Mouse (Mus musculus) layer of hippocampus, postnatal 36 days (tissue): ENCODE data around the gene Arl6ip5. TPM values are rescaled to one million over a fixed set of nuclear protein-coding genes. Genes with fewer than 3 reads are reported as not detected.
"Not testable (repeated sequence)": the region's sequence is repeated elsewhere in the genome, so short reads cannot be mapped to it uniquely, and the experiment has no call there.

Experiments
- DNase-seq, 2 experiments: peaks; one replicate each; pipeline ENCODE4 v3.0.0; 2022
- total RNA-seq, 2 experiments: library from RNA; stranded (reverse); gene quantifications; 2 replicates each; pipeline ENCODE4 v1.2.3; 2021

The Arl6ip5 gene
- total RNA-seq, 2 experiments from 2014 or later, result 183 to 191 TPM

DNA sequence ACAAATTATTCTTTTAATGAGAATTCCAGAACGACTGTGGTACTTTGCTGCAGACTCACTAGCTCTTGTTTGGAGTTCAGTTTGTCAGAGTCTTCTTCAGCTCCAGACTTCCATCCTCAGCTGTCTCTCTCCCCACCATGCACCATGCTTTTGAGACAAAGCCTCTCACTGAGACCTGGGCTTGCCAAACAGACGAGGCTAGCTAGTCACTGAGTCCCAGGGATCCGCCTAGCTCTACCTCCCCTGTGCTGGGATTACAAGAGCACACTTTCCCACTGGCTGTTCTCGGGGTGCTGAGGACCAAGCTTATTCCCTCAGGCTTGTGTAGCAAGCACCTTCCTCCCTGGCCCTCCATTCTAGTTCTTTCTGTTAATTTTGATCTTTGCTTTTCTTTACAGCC is 13.1 kb downstream of the Arl6ip5 start:
- DNase-seq, result no peak

DNA sequence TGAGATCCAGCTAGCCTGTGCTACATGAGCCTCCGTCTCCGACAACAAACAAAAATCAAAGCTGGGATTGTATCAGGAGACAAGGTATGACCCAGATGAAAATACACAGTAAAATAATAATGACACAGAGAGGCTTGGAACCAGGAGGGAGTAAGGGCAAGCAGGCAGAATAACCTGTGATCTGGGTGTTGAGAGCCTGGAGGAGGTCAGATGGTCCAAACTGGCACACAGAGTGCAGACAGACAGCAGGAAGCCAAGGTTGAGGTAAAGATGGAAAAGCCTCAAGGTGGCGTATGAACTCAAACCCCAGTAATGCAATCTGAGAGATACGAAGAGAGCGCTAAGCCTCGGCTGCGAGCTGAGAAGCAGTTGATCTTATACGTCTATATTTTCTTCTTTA is 14.0 kb downstream of the Arl6ip5 start:
- no peak for DNase-seq

DNA sequence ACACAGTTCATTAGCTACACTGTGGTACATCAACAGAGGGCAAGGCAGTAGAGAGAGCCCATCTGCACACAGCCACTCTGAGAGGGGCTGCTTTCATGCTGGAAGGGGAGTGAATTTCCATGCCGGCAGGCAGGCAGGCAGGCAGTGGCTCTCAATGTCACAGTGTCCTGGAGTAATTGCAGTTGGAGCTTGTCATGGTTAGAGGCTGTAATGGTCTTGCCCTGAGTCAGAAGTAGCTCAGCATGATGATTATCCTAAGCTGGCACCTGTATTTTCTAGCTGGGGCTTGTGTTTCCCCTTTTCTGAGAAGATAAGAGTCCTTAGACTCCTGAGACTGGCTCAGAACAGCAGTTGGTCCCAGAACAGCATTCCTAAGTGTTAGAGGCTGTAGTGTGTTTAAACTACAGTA is 15.6 kb downstream of the Arl6ip5 start:
- DNase-seq, result no peak

DNA sequence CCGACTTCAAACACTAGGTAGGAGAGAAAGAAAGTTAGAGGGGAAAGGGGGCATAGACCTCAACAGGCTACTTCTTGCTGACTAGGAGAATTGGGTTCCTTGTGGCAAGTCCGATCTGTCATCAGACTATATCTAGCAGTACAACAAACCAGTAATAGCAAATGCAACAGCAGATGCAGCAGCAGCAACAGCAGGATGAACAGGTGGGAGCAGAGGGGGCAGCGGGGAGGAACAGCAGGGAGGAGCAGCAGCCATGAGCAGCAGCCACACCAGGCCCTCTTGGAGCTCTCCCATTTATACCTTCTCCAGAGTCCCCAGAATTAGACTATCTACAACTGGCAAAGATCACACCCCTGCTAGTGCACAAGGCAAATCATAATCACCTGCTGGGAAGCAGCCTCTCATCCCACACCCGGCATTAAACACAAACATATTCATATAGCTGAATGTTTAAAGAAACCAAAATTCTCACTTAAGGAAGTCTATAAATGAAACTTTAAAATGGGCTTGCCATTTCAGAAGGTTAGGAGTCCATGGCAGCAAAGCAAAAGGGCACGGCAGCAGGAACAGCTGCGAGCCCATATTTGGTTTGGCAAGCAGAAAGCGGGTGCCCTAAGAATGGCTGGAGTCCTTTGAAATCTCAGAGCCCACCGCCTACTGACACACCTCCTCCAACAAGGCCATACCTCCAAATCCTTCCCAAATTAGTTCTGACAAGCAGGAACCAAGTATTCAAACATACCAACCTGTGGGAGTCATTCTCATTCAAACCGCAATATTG is 16.8 kb downstream of the Arl6ip5 start:
- no peak for DNase-seq

DNA sequence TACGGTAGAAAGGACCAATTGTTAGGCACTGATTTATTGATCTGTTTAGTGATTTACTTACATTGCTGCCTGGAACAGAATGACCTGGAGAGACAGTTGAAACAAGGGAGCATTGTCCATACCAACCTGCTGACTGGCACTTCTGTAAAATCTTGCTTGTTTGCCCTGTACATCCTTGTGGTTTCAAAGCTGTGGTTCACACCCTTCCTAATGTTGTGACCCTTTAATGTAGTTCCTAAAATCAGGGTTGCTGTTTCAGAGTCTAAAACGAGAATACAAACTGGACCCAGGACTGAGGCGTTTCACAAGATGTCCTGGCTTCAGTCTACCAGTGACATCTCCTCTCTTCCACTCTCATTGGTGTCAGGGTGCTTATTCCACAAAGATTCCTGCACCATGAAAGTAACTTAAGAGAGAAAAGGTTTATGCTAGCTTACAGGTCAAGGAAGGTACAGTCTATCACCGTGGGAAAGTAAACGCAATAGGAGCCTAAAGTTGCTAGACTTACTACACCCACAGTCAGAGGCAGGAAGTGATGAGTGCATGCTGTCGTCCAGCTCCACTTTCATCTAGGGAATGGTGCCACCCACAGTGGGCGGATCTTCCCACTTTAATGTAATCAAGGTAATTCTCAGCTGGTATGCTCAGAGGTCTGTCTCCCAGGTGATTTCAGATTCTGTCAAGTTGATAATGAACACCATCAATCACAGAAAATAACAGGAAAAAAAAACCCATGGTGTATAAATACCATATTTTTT is 24.6 kb downstream of the Arl6ip5 start:
- no peak for DNase-seq

DNA sequence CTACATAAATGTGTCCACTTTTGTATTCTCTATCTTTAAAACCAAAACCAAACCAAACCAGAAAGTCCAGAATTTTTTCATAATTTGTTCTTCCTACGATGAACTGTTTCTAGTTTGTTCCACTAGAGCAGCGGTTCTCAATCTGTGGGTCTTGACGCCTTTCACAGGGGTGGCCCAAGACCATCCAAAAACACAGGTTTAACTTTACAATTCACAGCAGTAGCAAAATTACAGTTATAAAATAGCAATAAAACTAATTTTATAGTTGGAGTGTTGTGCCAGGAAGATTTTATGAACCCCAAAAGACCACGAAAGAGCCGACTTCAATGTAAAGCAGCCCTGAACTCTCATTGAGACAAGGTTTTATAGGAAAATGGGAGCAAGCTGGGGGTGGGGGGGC is 25.6 kb downstream of the Arl6ip5 start:
- no peak for DNase-seq

DNA sequence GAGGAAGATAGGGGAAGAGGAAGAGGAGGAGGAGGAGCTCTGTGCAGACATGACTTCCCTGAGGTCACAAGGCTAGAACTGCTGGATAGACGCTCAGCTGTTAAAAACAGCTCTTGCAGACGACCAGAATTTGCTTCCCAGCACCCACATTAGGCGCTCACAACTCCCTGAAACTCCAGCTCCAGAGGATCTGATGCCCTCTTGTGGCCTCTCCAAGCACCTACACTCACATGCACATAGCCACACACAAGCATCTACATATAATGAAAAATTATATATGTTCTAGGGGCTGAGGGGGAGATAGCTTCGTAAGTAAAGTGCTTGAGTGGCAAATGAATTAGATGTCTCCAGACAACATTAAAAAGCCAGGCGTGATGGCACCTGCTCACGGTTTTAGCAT is 28.9 kb downstream of the Arl6ip5 start:
- no peak for DNase-seq

DNA sequence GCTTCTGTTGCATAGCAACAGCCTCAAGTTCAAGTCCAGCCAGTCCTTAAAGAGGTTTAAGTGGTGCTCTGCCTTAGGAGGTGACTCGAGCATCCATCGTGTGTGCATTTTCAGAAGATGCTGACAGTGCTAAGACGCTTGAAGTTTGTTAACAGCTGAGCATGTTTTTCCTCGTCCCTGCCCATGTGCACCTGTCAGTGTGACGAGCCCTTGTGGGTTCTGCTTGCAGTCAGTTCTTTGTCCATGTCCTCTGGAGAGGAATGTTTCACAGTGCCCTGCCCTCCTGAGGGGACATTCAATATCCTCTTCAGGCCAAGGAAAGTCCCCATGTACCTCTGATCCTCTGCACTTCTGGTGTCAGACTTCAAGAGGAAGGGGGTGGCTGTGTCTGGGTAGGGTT is 29.6 kb downstream of the Arl6ip5 start:
- no peak for DNase-seq

DNA sequence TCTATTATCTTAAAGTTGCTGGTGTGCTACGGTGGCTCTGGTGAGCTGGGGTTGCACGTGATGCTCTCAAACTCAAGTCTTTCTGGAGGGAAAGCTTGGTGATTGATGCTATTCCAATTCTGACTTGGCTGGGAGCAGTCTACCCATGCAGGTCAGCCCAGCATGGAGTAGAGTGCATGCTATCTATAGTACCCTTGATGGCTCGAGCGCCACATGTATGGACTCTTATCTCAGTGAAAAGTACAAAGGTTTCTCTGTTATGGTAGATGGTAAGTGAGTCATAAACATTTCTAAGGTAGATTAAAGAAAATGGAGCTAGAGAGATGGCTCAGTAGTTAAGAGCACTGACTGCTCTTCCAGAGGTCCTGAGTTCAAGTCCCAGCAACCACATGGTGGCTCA is 32.0 kb downstream of the Arl6ip5 start:
- no peak for DNase-seq

DNA sequence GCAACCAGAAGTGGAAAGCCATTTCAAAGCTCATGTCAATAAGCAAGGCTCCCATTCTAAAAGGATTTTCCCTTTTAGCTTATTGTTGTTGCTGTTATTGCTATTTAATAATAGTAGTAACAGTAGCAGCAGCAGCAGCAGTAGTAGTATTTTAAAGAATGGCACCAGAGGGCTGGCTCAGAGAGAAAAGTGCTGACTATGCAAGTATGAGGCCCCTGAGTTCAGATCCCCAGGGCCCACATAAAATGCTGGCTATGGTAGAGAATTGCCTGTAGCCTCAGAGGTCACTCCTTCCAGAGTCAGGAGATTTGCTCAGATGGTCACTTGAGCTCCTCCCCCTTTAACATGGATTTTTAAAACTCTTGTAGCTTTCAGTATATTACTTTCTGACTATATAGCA is 34.7 kb downstream of the Arl6ip5 start:
- DNase-seq, result no peak

DNA sequence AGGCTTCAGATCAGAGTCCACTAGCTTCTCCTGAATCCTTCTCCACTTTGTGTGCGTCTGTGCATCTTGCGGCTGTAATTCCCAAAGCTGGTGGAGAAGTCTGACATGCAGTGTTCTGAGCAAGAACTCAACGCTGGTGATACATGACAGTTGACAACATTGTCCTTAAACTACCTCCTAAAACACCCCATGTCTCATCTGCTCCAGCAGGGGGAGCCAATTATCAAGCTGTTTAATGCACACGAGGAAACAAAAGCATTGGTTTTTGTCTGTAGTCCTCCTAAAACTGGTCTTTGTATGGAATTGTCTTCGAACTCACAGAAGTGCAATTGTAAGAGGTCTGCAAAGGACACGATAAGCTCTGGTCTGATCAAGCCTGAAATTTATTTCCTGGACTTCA is 40.5 kb downstream of the Arl6ip5 start:
- DNase-seq, result peak; percentile 18 to 40

DNA sequence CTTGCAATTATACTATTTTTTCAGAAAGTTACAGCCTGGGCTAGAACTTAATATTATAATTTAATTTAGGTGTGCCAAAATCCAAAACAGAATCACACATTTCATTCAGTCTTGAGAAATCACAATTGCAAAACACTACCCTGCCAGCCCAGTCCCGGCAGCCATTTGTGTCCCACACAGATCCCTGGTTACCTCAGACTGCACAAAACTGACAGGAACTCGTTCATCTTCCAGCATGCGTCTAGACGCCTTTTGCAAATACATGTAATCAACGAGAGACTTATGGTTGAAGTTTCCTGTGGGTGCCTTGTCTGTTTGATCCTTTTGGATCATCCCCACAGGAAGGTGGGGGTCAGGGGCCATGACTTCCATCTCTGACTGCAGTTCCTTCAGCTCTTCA is 41.6 kb downstream of the Arl6ip5 start:
- DNase-seq, result no peak

DNA sequence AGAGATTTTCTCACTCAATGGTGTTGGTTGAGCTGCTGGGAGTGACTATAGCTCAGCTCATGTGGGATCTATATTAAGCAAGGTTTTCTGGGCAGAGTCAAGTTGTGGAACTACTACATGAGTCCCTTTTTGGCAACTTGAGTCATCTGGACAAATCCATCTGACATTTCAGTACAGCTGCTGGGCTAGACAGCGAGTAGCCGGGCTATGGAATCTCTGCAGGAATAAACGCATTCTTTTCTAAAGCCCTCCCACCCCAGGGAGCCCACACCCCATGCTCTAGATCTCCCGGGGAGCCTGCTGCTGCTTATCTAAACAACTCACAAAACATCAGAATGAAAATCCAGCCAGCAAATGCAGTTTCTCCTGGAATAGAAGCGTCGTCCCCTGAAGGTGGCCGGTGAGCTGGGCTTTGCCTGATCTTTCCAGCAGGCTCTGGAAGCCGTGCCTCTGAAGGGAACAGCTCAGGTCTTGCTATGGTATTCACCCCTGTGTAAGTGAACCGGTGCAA is 42.3 kb downstream of the Arl6ip5 start, which contains the start of gene Lmod3:
TSS of gene Lmod3 (minus strand) at position 49 of the 511 bp plus-strand sequence.
- no peak for DNase-seq

DNA sequence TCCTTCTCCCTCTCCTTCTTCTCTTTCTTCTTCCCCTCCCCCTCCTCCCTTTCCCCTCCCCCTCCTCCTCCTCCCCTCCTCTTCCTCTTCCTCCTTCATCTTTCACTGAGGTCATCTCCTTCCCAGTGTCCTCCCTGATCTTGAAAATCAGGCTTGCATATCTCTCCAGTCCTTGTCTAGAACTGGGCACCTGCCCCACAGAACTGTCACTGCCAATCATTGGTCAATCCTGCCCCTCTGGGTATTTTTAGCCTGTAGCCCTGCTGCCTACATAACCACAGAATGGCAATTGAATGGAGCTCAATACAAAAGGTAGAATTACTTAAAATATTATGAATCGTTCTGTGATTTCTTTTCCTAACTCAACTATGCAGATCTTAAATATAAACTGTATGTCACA is 48.0 kb downstream of the Arl6ip5 start:
- DNase-seq, result no peak

DNA sequence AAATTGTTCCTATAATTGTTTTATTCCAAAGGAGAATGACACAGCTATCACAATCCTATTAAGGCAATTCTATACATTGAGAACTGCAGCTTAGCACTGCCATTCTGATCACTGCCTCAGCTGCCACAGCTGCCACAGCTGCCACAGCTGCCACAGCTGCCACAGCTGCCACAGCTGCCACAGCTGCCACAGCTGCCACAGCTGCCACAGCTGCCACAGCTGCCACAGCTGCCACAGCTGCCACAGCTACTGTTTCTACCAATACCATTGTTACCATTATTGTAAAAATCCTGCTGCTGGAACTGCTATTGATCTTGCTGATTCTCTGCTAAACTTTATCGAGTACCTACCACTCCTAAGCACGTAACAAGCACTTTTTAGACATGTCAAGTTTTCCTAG is 49.4 kb downstream of the Arl6ip5 start:
- DNase-seq, result not testable (repeated sequence)

DNA sequence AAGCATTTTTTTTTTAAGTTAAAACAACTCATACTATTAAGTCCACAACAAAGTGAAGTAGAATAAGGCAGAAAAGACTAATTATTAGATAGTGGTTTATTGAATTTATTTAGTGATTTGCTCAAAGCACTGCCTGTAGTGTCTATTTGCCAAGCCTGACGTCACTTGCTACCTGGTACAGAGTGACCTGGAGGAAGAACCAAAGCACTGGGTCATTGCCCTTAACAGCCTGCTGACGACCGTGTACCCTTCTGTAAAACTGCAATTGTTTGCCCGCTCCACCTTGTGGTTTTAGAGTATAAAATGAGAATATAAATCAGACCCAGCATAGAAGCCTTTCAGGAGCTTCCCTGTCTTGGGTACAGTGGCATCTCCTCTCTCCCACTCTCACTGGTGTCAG is 51.7 kb downstream of the Arl6ip5 start:
- no peak for DNase-seq

DNA sequence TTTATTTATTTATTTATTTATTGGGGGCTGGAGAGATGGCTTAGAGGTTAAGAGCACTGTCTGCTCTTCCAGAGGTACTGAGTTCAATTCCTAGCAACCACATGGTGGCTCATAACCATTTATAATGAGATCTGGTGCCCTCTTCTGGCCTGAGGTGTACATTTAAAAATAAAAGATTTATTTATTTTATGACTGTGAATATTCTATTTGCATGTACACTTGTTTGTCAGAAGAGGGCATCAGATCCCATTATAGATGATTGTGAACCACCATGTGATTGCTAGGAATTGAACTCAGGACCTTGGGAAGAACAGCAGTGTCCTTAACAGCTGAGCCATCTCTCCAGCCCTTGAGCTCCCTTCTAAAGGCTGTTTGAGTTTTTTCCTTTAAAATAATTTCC is 53.3 kb downstream of the Arl6ip5 start:
- DNase-seq, result not testable (repeated sequence)

DNA sequence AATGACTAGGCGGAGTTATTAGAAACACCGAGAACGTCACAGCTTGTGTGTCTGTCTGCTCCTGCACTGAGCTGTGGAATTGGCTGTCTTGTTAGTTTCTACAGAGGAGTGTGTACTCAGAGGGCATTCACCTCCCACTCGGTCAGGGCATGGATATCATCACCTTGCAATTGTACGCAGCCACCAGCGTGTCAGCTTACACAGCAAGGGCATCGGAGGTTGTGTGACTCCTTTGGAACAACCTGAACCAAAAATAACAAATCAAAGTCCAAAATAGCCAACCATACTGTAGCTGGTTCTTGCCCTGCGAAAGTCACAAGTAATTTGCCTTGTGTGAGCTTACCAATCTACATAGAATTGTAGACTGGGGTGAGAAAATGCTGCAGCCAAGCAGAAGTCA is 54.8 kb downstream of the Arl6ip5 start:
- DNase-seq, result no peak

DNA sequence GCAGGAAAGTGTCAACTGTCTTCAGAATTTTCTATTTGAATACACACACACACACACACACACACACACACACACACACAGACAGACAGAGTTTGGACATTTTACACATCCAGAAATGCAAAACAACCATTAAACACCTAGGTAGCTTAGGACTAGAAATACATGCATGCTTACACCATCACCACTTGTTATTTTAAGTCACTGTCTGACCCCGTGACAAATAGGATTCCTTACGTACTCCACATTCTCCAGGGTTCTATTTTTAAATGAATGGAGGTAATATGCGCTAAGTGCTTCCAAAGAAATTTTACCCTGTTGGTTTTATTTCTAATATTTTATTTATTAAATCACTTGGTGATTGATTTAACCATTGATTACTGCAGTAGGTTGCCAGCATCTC is 55.2 kb downstream of the Arl6ip5 start:
- DNase-seq, result no peak

DNA sequence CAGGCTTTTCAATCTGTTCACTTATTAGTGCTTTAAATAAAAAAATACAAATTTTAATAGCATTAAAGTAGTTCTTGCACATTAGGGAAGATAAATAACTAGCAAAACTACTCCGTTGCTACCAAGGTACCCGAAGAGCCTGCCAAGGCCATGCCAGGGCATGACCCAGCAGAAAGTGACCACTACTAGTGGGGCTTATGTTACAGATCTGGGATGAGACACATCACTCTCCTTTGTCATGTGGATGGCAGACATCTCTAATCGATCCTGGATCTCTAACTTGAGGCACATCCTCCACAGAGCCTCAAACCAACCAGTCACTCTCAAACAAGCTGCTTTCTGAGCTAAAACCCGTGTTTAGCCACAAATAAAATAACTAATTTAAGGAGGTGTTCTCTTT is 56.2 kb downstream of the Arl6ip5 start:
- no peak for DNase-seq

DNA sequence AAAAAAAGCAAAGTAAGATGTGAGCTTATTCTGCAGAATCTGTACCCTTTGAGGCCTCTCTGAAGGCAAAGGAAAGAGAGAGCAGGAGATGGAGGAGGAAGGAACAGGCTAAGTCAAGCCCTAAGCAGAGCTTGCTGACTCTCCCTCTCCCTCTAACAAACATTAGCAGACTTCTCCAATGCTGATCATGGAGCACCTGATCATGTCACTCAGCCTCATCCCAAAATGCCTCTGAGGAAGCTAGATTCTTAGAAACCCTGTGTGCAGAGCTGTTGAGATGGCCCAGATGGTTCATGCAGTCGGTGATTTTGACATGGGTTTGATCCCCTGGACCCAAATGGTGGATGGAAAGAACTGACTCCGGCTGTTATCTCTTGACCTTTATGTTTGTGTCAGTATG is 56.6 kb downstream of the Arl6ip5 start:
- no peak for DNase-seq

DNA sequence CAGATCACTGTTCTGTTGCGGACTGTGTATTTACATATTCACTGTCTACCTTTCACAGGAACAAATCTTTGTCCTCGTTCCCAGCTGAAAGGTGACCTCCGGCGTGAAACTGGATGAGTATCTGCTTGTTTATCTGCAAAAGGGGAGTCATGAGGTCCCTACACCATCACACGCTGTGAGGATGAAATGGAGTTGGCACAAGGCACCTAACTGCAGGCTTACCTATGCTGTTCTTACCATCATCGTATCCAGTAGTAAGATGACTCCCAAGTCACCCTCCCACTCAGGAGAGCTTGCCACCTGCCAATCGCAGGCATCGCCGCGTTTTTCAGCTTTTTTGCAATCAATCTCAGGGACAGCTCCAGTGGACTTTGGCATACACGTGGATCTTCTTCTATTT is 59.1 kb downstream of the Arl6ip5 start:
- no peak for DNase-seq

DNA sequence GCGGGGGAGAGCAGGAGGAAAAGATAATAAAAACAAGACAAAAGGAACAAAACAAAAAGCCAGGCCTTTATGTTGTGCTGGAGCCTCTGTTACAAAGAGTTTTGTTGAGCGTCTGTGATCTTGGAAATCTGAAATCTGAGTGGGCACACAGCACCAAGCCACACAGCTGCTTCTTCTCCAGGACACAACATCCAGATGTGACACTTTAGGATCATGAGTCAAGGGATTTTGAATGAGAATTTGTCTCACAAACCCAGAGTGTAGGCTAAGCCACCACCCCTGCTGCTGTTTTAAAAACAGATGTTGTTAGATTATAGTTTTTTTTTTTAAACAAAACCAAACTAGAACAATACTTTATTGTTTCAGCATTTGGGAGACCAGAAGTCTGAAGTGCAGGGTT is 61.9 kb downstream of the Arl6ip5 start:
- DNase-seq, result no peak
